Mouse (Mus musculus) limb, embryonic 11.5 days (tissue): ENCODE results near the gene Dnttip2. TPM values are rescaled to one million over a fixed set of nuclear protein-coding genes. Genes with fewer than 3 reads are reported as not detected.
"Not testable (repeated sequence)": the region's sequence is repeated elsewhere in the genome, so short reads cannot be mapped to it uniquely, and the experiment has no call there.

Source experiments
- ATAC-seq: fragments of 200-750 bp; cut with Nextera tagmentation; 2 replicates; pipeline ENCODE4 v1.8.0; 2017; ENCODE audit warnings: low read depth; ENCODE audit not compliant: insufficient number of reproducible peaks, low FRiP score, low TSS enrichment
- DNase-seq: peaks from one replicate; pipeline ENCODE4 v3.0.0-alpha.2; 2015; ENCODE audit warnings: low spot score
- H3K27ac ChIP-seq: fragments of 300-500 bp; sonication (generic); replicated peaks from 2 replicates; pipeline ENCODE4 v1.5.1; 2014; ENCODE audit warnings: low read depth, mild to moderate bottlenecking, low read length
- H3K27me3 ChIP-seq: fragments of 300-500 bp; sonication (generic); 2 replicates; pipeline ENCODE4 v1.6.1; 2014; ENCODE audit warnings: mild to moderate bottlenecking, low read length, mixed read lengths; ENCODE audit not compliant: control insufficient read depth, insufficient read depth
- H3K36me3 ChIP-seq: fragments of 300-500 bp; sonication (generic); 2 replicates; pipeline ENCODE4 v1.6.1; 2014; ENCODE audit warnings: mild to moderate bottlenecking, low read length, moderate library complexity, mixed read lengths; ENCODE audit not compliant: control insufficient read depth, insufficient read depth
- H3K4me1 ChIP-seq: fragments of 300-500 bp; sonication (generic); 2 replicates; pipeline ENCODE4 v1.6.1; 2014; ENCODE audit warnings: low read length, mixed read lengths; ENCODE audit not compliant: control insufficient read depth, insufficient read depth
- H3K4me2 ChIP-seq: fragments of 300-500 bp; sonication (generic); 2 replicates; pipeline ENCODE4 v1.6.1; 2014; ENCODE audit warnings: low read depth, mild to moderate bottlenecking, moderate library complexity; ENCODE audit not compliant: severe bottlenecking
- H3K4me3 ChIP-seq: fragments of 300-500 bp; sonication (generic); 2 replicates; pipeline ENCODE4 v1.5.1; 2014; ENCODE audit warnings: low read depth, low read length
- H3K9ac ChIP-seq: fragments of 300-500 bp; sonication (generic); 2 replicates; pipeline ENCODE4 v1.6.1; 2014; ENCODE audit warnings: mild to moderate bottlenecking, low read length
- H3K9me3 ChIP-seq: fragments of 300-500 bp; sonication (generic); 2 replicates; pipeline ENCODE4 v1.6.1; 2016; ENCODE audit warnings: low read length; ENCODE audit not compliant: control insufficient read depth
- WGBS: fragments of 180-500 bp; shearing (Covaris S2); extraction: QIAGEN DNeasy Blood & Tissue Kit; methylation state at CpG from one replicate; pipeline ENCODE4 v1.1.7; 2014; 5-methylcytosine and 5-hydroxymethylcytosine counted together
- polyA plus RNA-seq: library from polyadenylated mRNA; unstranded; fragments of >200 nt; fragmentation: Nextera tagmentation; extraction: Ambion mirVana; gene quantifications from 2 replicates; pipeline ENCODE4 v1.2.1, GENCODE M21; 2014

Dnttip2 gene
- polyA plus RNA-seq, 1 experiment from 2014 or later: 102 TPM

DNA sequence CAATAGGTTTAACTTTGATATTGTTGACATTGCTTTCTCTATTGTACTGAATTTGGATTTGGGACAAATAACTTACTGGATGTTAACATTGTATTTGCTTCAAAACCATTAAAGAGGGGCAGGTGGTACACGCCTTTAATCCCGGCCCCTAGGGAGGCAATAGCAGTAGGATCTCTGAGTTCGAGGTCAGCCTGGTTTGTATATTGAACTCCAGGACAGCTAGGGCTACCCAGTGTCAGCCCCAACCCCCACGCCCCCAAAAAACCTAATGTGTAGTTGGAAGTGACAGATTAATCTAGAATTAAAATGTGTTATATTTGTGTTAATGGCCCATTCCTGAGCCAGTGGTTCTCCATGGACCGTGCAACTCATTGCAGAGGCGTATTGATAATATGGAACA lies 27.8 kb upstream of the Dnttip2 start:
- Histone ChIP-seq H3K9me3 (no peaks in the 10 kb centered on the region), H3K4me1 (no peaks in the 10 kb centered on the region), H3K36me3 (no peaks in the 10 kb centered on the region), H3K9ac (peak overlapping the region; percentile 81; the same call in 1 of the 2 replicates), H3K27me3 (no peaks in the 10 kb centered on the region), H3K4me2 (peak overlapping the region; percentile 81), H3K27ac (no peak overlapping the region), H3K4me3 (peak overlapping the region; percentile 78)
- no peak for DNase-seq
- no peak for ATAC-seq
- 28% methylated on average over 6 of the region's 6 CpGs for WGBS

DNA sequence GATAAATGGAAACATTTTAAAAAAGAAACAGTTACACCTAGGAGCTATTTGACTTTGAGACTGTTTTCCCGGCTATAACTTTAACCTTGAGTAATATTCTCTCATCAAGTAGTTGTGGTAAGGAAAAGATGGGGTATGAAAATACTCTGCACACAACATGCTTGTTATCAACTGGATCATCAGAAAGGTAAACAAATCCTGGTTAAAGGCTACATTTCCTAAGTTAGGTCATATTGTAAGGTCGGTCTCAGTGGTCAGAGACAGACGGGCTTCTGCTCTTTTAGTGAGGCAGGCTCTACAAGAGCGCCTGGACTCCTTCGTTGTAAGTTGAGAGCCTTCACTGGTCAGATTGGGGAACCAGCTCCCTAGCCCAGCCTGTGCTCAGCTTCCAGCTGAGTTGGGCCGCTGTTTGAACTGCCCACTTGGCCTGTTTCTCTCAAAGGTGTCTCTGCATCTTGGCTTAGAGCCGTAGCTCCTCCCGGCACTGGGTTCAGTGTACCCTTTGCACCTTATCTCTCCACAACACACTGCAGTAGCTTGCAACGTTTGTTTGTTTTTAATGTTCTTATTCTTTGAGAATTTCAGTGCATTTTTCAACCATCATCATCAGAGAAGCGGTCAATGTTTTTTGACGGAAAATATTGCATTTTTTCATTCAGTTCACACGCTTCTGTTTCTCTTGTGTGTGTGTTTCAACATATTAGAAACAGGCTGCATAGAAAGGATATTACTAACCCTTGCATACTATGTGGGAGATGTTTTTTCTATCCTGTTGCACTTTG lies 27.0 kb upstream of the Dnttip2 start:
- no peaks in the 10 kb centered on the region for H3K4me1 ChIP-seq
- WGBS: 60% methylated on average over 12 of the region's 12 CpGs
- H3K4me3 ChIP-seq: no peak overlapping the region
- no peaks in the 10 kb centered on the region for H3K36me3 ChIP-seq
- no peak overlapping the region for H3K9ac ChIP-seq
- no peaks in the 10 kb centered on the region for H3K27me3 ChIP-seq
- DNase-seq: no peak
- H3K9me3 ChIP-seq: no peaks in the 10 kb centered on the region
- H3K27ac ChIP-seq: no peak overlapping the region
- no peak overlapping the region for H3K4me2 ChIP-seq
- ATAC-seq: no peak

DNA sequence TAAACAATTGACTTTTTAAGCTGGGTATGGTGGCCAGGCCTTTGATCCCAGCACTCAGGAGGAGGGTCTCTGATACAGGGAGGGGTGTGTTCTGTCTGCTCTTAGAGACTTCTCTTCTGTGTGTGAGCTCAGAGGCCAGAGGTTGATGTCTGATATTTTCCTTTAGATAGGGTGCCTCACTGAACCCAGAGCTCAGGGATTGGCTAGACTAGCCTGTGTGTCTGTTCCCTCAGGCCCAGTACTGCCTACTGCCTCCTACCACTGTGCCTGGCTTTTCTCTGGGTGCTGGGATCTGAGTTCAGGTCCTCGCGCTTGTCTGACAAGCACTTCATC lies 26.5 kb upstream of the Dnttip2 start:
- ATAC-seq: no peak
- 98% methylated on average over 2 of the region's 2 CpGs for WGBS
- H3K4me3 ChIP-seq: no peak overlapping the region
- no peaks in the 10 kb centered on the region for H3K9me3 ChIP-seq
- H3K27ac ChIP-seq: no peak overlapping the region
- no peaks in the 10 kb centered on the region for H3K36me3 ChIP-seq
- DNase-seq: no peak
- H3K9ac ChIP-seq: no peak overlapping the region
- H3K4me1 ChIP-seq: no peaks in the 10 kb centered on the region
- no peaks in the 10 kb centered on the region for H3K27me3 ChIP-seq
- no peak overlapping the region for H3K4me2 ChIP-seq

DNA sequence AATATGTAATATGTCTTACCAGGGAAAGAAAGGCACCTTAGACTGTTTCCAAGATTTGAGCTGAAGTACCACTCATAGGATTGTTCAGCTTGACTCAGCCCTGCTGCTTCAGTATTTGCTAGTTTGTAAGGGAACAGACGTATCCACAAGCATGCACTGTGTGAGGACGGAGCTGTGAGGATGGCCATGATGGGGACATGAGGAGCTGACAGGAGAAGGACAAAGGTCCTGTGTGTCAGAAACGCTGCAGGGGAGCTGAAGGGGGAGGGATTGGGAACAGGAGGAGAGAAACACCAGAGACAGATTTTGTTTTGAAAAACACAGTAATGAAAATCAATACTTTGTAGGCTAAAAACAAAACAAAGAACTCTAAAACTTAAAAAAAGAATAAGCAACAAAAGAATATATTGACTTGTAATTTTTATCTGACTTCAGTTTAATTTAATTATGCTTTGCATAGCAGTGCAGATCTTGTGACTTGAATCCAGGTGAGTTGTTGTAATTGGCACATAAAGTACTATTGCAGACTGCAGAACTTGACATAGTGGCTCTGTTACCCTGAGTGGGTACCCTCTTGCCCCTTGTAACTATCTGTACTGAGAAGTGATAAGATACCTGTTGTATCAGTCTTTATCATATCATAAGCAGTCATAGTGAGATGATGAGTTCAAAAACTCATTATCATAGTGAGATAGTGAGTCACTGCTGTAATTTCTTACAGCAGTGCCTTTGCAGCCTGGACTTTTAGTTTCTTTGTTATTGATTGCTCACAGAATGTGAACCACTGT lies 21.5 kb upstream of the Dnttip2 start:
- H3K36me3 ChIP-seq: no peaks in the 10 kb centered on the region
- ATAC-seq (no peak), DNase-seq (no peak)
- 76% methylated on average over 3 of the region's 3 CpGs for WGBS
- no peaks in the 10 kb centered on the region for H3K9me3 ChIP-seq
- no peaks in the 10 kb centered on the region for H3K4me1 ChIP-seq
- no peak overlapping the region for H3K4me3 ChIP-seq
- no peaks in the 10 kb centered on the region for H3K27me3 ChIP-seq
- no peak overlapping the region for H3K9ac ChIP-seq
- no peak overlapping the region for H3K27ac ChIP-seq
- no peak overlapping the region for H3K4me2 ChIP-seq

DNA sequence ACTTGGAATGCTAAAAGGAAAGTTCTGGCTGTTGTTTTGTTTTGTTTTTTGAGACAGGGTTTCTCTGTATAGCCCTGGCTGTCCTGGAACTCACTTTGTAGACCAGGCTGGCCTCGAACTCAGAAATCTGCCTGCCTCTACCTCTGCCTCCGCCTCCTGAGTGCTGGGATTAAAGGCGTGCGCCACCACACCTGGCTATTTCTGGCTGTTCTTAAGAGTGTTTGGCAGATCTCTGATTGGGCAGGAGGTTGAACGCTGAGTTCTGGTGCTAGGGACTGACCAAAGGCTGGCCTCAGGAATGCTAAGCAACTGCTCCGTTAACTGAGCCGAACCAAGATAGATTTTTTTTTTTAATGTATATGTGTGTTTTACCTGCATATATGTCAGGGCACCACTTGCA lies 20.1 kb upstream of the Dnttip2 start:
- H3K4me3 ChIP-seq, ATAC-seq, H3K27ac ChIP-seq, H3K9me3 ChIP-seq, H3K4me2 ChIP-seq, H3K4me1 ChIP-seq, H3K27me3 ChIP-seq, H3K9ac ChIP-seq, DNase-seq, H3K36me3 ChIP-seq: not testable (repeated sequence)
- WGBS: 87% methylated on average over 7 of the region's 7 CpGs

DNA sequence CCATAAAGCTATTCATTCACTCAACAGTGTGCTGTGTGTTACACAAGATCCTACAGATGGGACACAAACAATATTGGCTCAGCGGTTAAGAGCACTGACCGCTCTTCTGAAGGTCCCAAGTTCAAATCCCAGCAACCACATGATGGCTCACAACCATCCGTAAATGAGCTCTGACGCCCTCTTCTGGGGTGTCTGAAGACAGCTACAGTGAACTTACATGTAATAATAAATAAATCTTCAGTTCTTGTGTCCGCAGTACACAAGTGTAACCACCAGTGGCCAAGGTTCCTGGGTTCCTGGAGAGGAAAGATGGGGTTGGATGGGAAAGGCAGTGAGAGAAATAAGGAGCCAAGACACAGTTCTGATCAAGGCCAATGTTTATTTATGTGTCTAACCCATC lies 4.2 kb upstream of the Dnttip2 start:
- H3K4me2 ChIP-seq: no peak overlapping the region
- H3K27me3 ChIP-seq: no peaks in the 10 kb centered on the region
- WGBS: 69% methylated on average over 5 of the region's 5 CpGs
- peaks cover 4% of the 10 kb centered on the region; the same call in 1 of the 2 replicates for H3K36me3 ChIP-seq
- no peak overlapping the region for H3K9ac ChIP-seq
- H3K4me1 ChIP-seq: peaks cover under 1% of the 10 kb centered on the region; the same call in 1 of the 2 replicates
- no peak overlapping the region for H3K4me3 ChIP-seq
- no peak overlapping the region for H3K27ac ChIP-seq
- DNase-seq (no peak), ATAC-seq (no peak)
- H3K9me3 ChIP-seq: no peaks in the 10 kb centered on the region

DNA sequence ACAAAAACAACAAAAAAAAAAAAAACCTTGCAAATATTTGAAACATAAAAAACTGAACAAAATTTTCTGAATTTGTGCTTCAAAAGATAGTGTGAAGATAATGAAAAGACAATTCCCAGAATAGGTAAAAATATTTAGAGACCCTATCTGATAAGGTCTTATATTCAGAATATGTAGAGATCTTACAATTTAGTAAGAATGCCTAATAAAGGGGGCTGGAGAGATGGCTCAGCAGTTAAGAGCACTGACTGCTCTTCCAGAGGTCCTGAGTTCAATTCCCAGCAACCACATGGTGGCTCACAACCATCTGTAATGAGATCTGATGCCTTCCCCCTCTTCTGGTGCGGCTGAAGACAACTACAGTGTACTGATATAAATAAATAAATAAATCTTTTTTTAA lies 1.6 kb upstream of the Dnttip2 start:
- DNase-seq, H3K27ac ChIP-seq, H3K4me3 ChIP-seq, ATAC-seq, H3K27me3 ChIP-seq, H3K4me2 ChIP-seq, H3K9me3 ChIP-seq, H3K9ac ChIP-seq: not testable (repeated sequence)
- WGBS: 72% methylated on average over 1 of the region's 1 CpGs
- H3K36me3 ChIP-seq: peaks cover 13% of the 10 kb centered on the region; the same call in 1 of the 2 replicates
- peaks cover 11% of the 10 kb centered on the region for H3K4me1 ChIP-seq

DNA sequence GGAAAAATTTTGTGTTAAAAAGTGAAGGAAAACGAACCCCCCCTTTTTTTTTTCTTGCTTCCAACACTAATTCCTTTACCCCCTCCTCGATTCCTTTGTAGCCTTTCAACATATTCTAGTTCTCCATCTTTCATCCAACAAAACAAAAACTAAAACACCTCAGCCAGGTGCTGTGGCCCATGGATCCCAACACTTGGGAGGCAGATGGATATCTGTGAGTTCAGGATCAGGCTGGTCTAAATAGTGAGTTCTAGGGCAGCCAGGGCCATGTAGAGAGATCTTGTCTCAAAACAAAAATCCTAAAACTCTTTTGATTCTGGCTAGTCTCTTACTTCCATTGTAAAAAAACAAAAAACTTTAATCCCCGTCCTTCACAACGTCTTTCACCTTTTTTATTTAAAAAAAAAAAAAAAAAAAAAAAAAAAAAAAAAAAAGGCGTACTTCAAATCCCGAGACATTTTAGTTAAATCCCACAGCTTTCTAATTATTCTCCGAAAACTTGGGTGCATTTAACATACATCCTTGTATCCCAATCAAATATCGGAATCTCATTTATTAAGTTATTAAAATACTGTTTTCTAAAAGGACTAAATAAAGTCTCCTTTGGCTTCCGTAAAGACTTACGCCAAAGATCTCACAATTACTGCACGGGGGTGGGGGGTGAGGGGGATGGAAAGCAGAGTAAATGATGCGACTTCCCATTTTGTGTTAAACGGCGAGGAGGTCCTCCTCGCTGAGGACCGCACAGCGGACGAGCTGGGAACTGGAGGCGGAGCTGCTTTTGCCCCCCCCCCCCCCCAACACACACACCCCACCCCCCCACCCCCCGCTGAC lies 564 bp upstream of the Dnttip2 start:
- H3K36me3 ChIP-seq: peaks cover 13% of the 10 kb centered on the region; the same call in 1 of the 2 replicates
- H3K4me2 ChIP-seq: peak overlapping the region; percentile 31; the same call in 1 of the 2 replicates
- peak overlapping the region; percentile 96 for H3K4me3 ChIP-seq
- WGBS: 14% methylated on average over 20 of the region's 20 CpGs
- no peaks in the 10 kb centered on the region for H3K9me3 ChIP-seq
- H3K27me3 ChIP-seq: no peaks in the 10 kb centered on the region
- peak; percentile 31 for DNase-seq
- H3K27ac ChIP-seq: no peak overlapping the region
- H3K9ac ChIP-seq: no peak overlapping the region
- no peak for ATAC-seq
- H3K4me1 ChIP-seq: peaks cover 11% of the 10 kb centered on the region
